Mouse (Mus musculus) kidney, postnatal 25 days (tissue): ENCODE results near the gene Gm20914.
"Not testable (repeated sequence)": the region's sequence is repeated elsewhere in the genome, so short reads cannot be mapped to it uniquely, and the experiment has no call there.

Source experiments
- DNase-seq, 2 experiments: peaks; one replicate each; pipeline ENCODE4 v3.0.0; 2021; ENCODE audit warnings: mixed read lengths in 2 of 2

Gm20914 gene

DNA sequence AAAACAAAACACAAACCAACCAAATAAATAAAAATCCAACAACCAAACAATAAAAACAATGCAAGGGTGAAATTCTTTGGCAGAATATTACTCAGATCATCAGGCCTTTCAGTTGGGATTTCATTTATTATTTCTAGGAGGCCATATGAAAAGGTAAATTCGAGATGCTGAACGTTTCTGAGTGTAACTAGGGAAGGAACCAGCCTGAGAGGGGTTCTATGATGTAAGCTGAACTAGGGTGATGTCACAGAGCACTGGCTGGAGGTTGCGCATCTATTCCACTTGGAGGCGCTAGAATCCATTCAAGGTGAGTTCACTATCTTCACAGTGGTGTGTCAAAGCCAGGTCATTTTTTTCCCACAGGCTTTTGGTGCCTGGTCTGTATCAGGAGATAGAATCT, at the start of gene Gm20914:
Gene Gm20914, plus strand, starts transcription at position 301 of the 400 bp plus-strand sequence.
- DNase-seq, result not testable (repeated sequence)
